Mouse (Mus musculus) liver, postnatal 0 days (tissue): ENCODE measurements around the gene Ttn. TPM values are rescaled to one million over a fixed set of nuclear protein-coding genes. Genes with fewer than 3 reads are reported as not detected.

Source experiments
- ATAC-seq: fragments of 200-750 bp; cut with Nextera tagmentation; 2 replicates; pipeline ENCODE4 v1.8.0; 2017; ENCODE audit warnings: mild to moderate bottlenecking, moderate library complexity
- DNase-seq: peaks from one replicate; pipeline ENCODE4 v3.0.0-alpha.2; 2016
- H3K27ac ChIP-seq: fragments of 300-500 bp; sonication (generic); 2 replicates; pipeline ENCODE4 v1.5.1; 2014; ENCODE audit warnings: antibody characterized with exemption, moderate library complexity, mild to moderate bottlenecking, low read depth
- H3K27me3 ChIP-seq: fragments of 300-500 bp; sonication (generic); 2 replicates; pipeline ENCODE4 v1.6.1; 2014; ENCODE audit warnings: low read length, control low read depth, mixed read lengths; ENCODE audit not compliant: insufficient read depth
- H3K36me3 ChIP-seq: fragments of 300-500 bp; sonication (generic); replicated peaks from 2 replicates; pipeline ENCODE4 v1.6.1; 2014; ENCODE audit warnings: mild to moderate bottlenecking, control low read depth, low read length, moderate library complexity, mixed read lengths; ENCODE audit not compliant: insufficient read depth
- H3K4me1 ChIP-seq: fragments of 300-500 bp; sonication (generic); 2 replicates; pipeline ENCODE4 v1.6.1; 2014; ENCODE audit warnings: antibody characterized with exemption, mild to moderate bottlenecking, control low read depth; ENCODE audit not compliant: insufficient read depth
- H3K4me2 ChIP-seq: fragments of 300-500 bp; sonication (generic); 2 replicates; pipeline ENCODE4 v1.6.1; 2014; ENCODE audit warnings: low read depth, mild to moderate bottlenecking, low read length, moderate library complexity, mixed read lengths
- H3K4me3 ChIP-seq: fragments of 300-500 bp; sonication (generic); 2 replicates; pipeline ENCODE4 v1.5.1; 2014; ENCODE audit warnings: low read depth, low read length
- H3K9ac ChIP-seq: fragments of 300-500 bp; sonication (generic); replicated peaks from 2 replicates; pipeline ENCODE4 v1.6.1; 2014; ENCODE audit warnings: mild to moderate bottlenecking, moderate library complexity
- H3K9me3 ChIP-seq: fragments of 300-500 bp; sonication (generic); 2 replicates; pipeline ENCODE4 v1.6.1; 2016; ENCODE audit warnings: mild to moderate bottlenecking, control low read depth, low read length, mixed read lengths
- CTCF ChIP-seq: sonication (generic); IDR thresholded peaks from 2 replicates; pipeline ENCODE4 v1.5.1; 2016; ENCODE audit warnings: antibody characterized with exemption, low read depth
- EP300 ChIP-seq: IDR thresholded peaks from 2 replicates; pipeline ENCODE4 v1.6.1; 2016; ENCODE audit warnings: antibody characterized with exemption, low read depth, mild to moderate bottlenecking
- WGBS: fragments of 180-500 bp; shearing (Covaris S2); extraction: QIAGEN DNeasy Blood & Tissue Kit; methylation state at CpG from one replicate; pipeline ENCODE4 v1.1.7; 2014; ENCODE audit not compliant: insufficient replicate concordance; 5-methylcytosine and 5-hydroxymethylcytosine counted together
- polyA plus RNA-seq: library from polyadenylated mRNA; unstranded; fragments of >200 nt; fragmentation: Nextera tagmentation; extraction: Ambion mirVana; gene quantifications from 2 replicates; pipeline ENCODE4 v1.2.1, GENCODE M21; 2015

The Ttn gene
- polyA plus RNA-seq, 1 experiment from 2014 or later = 0.32 TPM

GRCm38 (mm10) chr2:76881406-76881805 is 100.9 kb downstream of the Ttn start:
- H3K27me3 ChIP-seq = no peaks in the 10 kb centered on the region
- H3K4me2 ChIP-seq = no peak overlapping the region
- no peak overlapping the region for H3K9ac ChIP-seq
- TF ChIP-seq EP300 (no peak), CTCF (no peak)
- no peak overlapping the region for H3K27ac ChIP-seq
- no peaks in the 10 kb centered on the region for H3K4me1 ChIP-seq
- DNase-seq (no peak), ATAC-seq (no peak)
- no peaks in the 10 kb centered on the region for H3K36me3 ChIP-seq
- WGBS = 80% methylated on average over 12 of the region's 12 CpGs
- H3K4me3 ChIP-seq = no peak overlapping the region
- no peaks in the 10 kb centered on the region for H3K9me3 ChIP-seq

GRCm38 (mm10) chr2:76875587-76875986 is 106.8 kb downstream of the Ttn start:
- Histone ChIP-seq H3K9ac (no peak overlapping the region), H3K9me3 (no peaks in the 10 kb centered on the region), H3K4me3 (no peak overlapping the region), H3K27ac (no peak overlapping the region), H3K4me1 (no peaks in the 10 kb centered on the region), H3K4me2 (no peak overlapping the region), H3K36me3 (no peaks in the 10 kb centered on the region), H3K27me3 (no peaks in the 10 kb centered on the region)
- TF ChIP-seq CTCF = no peak
- no peak for TF ChIP-seq EP300
- WGBS = 80% methylated on average over 12 of the region's 12 CpGs
- DNase-seq (no peak), ATAC-seq (no peak)

GRCm38 (mm10) chr2:76866928-76867327 is 115.4 kb downstream of the Ttn start:
- 18% methylated on average over 4 of the region's 4 CpGs for WGBS
- no peak overlapping the region for H3K27ac ChIP-seq
- no peak for TF ChIP-seq EP300
- TF ChIP-seq CTCF = peak; percentile 71
- no peak overlapping the region for H3K4me2 ChIP-seq
- H3K9ac ChIP-seq = no peak overlapping the region
- no peaks in the 10 kb centered on the region for H3K27me3 ChIP-seq
- no peaks in the 10 kb centered on the region for H3K36me3 ChIP-seq
- H3K9me3 ChIP-seq = no peaks in the 10 kb centered on the region
- H3K4me3 ChIP-seq = no peak overlapping the region
- DNase-seq (no peak), ATAC-seq (no peak)
- H3K4me1 ChIP-seq = no peaks in the 10 kb centered on the region

GRCm38 (mm10) chr2:76865497-76865896 is 116.8 kb downstream of the Ttn start:
- Histone ChIP-seq H3K9ac (no peak overlapping the region), H3K9me3 (no peaks in the 10 kb centered on the region), H3K27ac (no peak overlapping the region), H3K27me3 (no peaks in the 10 kb centered on the region), H3K36me3 (no peaks in the 10 kb centered on the region), H3K4me2 (no peak overlapping the region), H3K4me1 (no peaks in the 10 kb centered on the region), H3K4me3 (no peak overlapping the region)
- no peak for ATAC-seq
- 72% methylated on average over 2 of the region's 2 CpGs for WGBS
- TF ChIP-seq EP300 = no peak
- no peak for TF ChIP-seq CTCF
- no peak for DNase-seq

GRCm38 (mm10) chr2:76861327-76861726 is 121.0 kb downstream of the Ttn start:
- DNase-seq = no peak
- TF ChIP-seq CTCF (no peak), EP300 (no peak)
- no peak overlapping the region for H3K9ac ChIP-seq
- H3K9me3 ChIP-seq = no peaks in the 10 kb centered on the region
- no peaks in the 10 kb centered on the region for H3K36me3 ChIP-seq
- H3K4me3 ChIP-seq = no peak overlapping the region
- H3K4me2 ChIP-seq = no peak overlapping the region
- H3K27ac ChIP-seq = no peak overlapping the region
- H3K4me1 ChIP-seq = no peaks in the 10 kb centered on the region
- H3K27me3 ChIP-seq = no peaks in the 10 kb centered on the region
- ATAC-seq = no peak

- Histone ChIP-seq H3K4me1 (no peaks in the 10 kb centered on the region), H3K36me3 (no peaks in the 10 kb centered on the region), H3K4me2 (no peak overlapping the region), H3K9me3 (no peaks in the 10 kb centered on the region), H3K9ac (no peak overlapping the region), H3K4me3 (no peak overlapping the region), H3K27me3 (0 out of 2 replicates have a peak, but pooled peaks cover 3% of the 10 kb centered on the region), H3K27ac (no peak overlapping the region)
- ATAC-seq (no peak), DNase-seq (no peak)
- 80% methylated on average over 4 of the region's 4 CpGs for WGBS
- TF ChIP-seq CTCF (no peak), EP300 (no peak)
These were observed 132.3 kb downstream of the Ttn start for GRCm38 (mm10) chr2:76850066-76850465.

- H3K36me3 ChIP-seq = no peaks in the 10 kb centered on the region
- TF ChIP-seq CTCF (peak; percentile 15; the same call in 1 of the 2 replicates), EP300 (no peak)
- H3K9ac ChIP-seq = no peak overlapping the region
- DNase-seq = no peak
- no peak overlapping the region for H3K27ac ChIP-seq
- 59% methylated on average over 1 of the region's 1 CpGs for WGBS
- H3K4me2 ChIP-seq = no peak overlapping the region
- H3K9me3 ChIP-seq = no peaks in the 10 kb centered on the region
- ATAC-seq = no peak
- H3K27me3 ChIP-seq = no peaks in the 10 kb centered on the region
- no peaks in the 10 kb centered on the region for H3K4me1 ChIP-seq
- H3K4me3 ChIP-seq = no peak overlapping the region
These were observed 139.2 kb downstream of the Ttn start for GRCm38 (mm10) chr2:76843162-76843561.
